Mouse (Mus musculus) urinary bladder, postnatal 25 days (tissue): ENCODE measurements around the gene Tdp2.
A peak's percentile ranks its signal among the peaks of the same experiment; 100 is the strongest.

Experiments
- DNase-seq: peaks from one replicate; pipeline ENCODE4 v3.0.0; 2022; ENCODE audit warnings: low spot score

Tdp2 gene

GRCm38 (mm10) chr13:24831353-24832130 is at the start of gene Tdp2, which contains the start of gene Acot13:
Gene Tdp2 (plus strand): TSS chr13:24831679.
Gene Acot13 (minus strand): TSS chr13:24831540.
- DNase-seq, result peak; percentile 91

DNA sequence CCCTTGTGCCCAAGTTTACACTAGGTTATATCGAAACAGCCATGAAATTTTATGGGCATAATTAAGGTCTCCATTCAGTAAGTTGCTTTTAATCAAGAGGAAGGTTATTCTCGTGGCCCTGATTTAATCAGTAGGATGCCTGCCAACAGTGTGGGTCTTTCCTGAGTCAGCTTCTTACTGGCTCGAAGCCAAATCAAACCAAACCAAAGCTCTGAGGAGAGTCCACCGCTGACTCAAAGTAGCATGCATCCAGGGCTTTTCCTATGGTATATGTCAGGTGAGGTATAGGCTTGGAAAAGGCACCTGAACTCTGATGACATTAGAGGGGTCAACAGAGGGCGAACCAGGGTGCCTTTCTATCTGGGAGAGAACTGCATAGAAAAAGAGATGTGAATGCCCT is 49.6 kb upstream of the Tdp2 start:
- no peak for DNase-seq

GRCm38 (mm10) chr13:24786014-24786490 is 45.4 kb upstream of the Tdp2 start:
- DNase-seq, result no peak

DNA sequence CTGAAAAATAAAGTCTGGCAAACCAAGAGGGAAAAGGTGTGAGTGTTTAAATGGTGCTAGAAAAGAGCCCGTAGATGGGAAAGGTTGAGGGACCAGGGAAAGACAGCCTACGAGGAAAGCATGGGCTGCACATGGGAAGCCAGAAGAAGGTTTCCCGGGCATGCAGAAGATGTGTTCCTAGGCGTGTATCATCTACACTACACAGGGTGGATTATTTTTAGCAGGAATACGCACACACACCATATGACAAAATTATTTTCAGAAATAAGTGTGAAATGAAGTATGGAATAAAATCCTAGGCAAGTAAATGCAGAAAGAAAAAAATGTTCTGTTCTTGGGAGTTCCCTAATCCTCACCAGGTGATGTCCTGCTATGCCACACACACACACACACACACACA is 44.0 kb upstream of the Tdp2 start:
- DNase-seq, result no peak

DNA sequence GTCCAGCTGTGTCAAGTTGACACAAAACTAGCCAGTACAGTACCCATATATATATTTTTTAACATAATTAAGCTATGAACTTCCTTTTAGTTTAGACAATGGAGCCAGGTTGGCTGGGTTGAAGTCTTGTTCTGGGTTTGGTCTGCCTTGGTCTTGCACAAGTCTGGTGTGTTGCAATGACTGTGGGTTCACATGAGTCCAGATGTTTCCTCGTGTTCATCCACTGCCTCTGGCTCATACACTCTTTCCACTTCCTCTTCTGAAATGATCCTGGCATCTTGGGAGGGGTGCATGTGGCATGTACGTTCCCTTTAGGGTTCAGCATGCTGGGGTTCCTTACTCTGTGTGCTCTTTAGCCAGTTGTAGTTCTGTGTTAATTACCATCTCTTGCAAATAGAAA is 40.1 kb upstream of the Tdp2 start:
- DNase-seq, result no peak

GRCm38 (mm10) chr13:24792411-24793045 is 39.0 kb upstream of the Tdp2 start:
- DNase-seq, result no peak

GRCm38 (mm10) chr13:24798686-24799085 is 32.8 kb upstream of the Tdp2 start:
- no peak for DNase-seq

DNA sequence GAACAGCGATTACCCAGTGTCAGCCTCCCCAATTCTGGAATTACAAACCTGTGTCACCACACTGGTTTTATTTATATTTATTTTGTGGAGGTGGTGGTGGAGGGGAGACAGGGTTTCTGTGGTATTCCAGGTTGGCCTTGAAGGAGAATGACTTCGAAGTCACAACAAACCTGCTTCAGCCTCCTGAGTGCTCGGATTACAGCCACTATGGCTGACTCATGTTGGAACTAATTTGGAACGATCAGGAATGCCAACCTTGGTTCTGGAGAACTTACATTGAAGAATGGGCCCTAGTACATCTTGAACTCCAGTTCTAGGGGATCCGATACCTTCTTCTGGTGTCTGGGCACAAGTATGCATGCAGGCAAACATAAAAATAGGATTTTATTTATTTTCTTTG is 32.1 kb upstream of the Tdp2 start:
- no peak for DNase-seq

GRCm38 (mm10) chr13:24799925-24800673 is 31.4 kb upstream of the Tdp2 start:
- DNase-seq, result peak; percentile 33

DNA sequence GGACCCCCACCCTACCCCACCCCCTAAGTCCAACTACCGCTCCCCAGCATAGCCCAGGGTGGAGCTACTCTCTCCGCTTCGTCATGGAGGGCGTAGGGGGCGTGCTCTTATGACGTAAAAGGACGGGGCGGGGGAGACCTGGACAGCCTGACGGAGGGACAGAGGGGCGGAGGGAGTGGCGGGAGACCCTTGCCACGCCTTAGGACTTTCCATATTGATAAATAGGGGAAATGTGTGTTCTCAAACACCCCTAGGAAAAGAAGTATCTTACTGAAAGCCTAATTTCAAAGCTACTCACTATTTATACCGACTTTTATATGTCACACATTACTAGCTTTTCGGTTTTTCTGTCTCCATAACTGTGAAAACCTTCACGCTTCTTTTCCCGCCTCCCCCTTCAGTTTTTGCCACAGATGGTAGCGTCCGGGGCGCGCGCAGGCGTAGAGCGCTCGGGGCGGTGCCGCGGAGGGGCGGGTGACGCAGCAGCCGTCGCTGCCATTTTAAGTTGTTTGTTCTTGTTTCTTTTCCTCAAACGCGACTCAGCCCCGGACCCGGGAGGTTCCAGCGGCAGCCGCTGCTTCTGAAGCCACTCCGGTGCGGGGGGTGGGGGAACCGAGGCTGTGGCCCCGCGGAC is 30.7 kb upstream of the Tdp2 start:
- peak; percentile 95 for DNase-seq

DNA sequence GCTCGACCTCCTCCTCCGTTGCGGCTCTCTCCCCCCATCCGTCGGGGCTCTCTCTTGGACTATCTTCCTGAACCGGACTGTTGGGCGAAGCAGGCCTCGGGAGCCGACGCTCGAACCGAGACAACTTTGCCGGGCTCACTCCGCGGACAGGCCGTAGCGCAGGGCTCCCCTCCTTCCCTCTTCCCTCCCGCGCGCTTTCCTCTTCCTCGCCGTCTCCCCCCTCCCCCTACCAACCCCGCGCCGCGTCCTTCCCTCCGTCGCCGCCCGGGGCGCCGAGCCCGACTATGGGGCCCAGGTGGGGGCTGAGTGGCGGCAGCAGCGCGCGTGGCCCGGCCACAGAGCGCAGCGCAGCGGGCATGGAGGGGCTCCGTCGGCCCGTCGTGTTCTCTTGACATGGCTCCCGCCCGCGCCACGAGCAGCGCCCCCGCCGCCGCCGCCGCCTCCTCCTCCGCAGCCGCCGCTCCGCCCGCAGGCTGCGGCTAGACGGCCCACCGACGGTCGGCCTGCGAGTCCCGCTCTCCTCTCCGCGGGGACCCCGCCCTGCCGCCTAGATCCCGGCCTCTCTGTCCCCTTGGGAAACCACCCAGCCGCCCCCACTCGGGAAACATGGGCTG is 30.1 kb upstream of the Tdp2 start, which contains the start of gene BC005537:
Gene BC005537, plus strand, starts transcription at position 350 of the 614 bp plus-strand sequence.
- DNase-seq, result peak; percentile 44

GRCm38 (mm10) chr13:24802131-24802691 is 29.3 kb upstream of the Tdp2 start:
- peak; percentile 23 for DNase-seq

GRCm38 (mm10) chr13:24803196-24803595 is 28.3 kb upstream of the Tdp2 start:
- no peak for DNase-seq

DNA sequence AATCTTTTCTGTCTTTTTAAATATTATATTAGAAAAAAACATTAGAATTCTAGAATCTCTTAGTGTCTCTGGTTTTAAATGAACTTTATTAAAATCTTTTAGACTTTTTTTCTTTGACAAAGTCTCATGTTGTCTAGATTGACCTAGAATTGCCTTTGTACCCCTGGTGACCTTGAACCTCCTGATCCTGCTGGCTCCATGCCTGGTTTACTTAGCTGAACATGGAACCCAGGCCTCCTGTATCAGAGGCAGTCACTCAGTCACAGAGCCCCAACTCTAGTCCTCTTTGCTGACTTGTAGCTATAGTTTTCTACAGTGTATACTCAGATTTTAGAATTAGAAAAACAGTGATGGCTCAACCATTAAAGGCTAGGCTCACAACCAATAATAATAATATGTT is 25.4 kb upstream of the Tdp2 start:
- no peak for DNase-seq

- no peak for DNase-seq
These were observed 19.0 kb upstream of the Tdp2 start for GRCm38 (mm10) chr13:24812521-24812920.

- DNase-seq, result no peak
These were observed 16.9 kb upstream of the Tdp2 start for GRCm38 (mm10) chr13:24814616-24815015.

DNA sequence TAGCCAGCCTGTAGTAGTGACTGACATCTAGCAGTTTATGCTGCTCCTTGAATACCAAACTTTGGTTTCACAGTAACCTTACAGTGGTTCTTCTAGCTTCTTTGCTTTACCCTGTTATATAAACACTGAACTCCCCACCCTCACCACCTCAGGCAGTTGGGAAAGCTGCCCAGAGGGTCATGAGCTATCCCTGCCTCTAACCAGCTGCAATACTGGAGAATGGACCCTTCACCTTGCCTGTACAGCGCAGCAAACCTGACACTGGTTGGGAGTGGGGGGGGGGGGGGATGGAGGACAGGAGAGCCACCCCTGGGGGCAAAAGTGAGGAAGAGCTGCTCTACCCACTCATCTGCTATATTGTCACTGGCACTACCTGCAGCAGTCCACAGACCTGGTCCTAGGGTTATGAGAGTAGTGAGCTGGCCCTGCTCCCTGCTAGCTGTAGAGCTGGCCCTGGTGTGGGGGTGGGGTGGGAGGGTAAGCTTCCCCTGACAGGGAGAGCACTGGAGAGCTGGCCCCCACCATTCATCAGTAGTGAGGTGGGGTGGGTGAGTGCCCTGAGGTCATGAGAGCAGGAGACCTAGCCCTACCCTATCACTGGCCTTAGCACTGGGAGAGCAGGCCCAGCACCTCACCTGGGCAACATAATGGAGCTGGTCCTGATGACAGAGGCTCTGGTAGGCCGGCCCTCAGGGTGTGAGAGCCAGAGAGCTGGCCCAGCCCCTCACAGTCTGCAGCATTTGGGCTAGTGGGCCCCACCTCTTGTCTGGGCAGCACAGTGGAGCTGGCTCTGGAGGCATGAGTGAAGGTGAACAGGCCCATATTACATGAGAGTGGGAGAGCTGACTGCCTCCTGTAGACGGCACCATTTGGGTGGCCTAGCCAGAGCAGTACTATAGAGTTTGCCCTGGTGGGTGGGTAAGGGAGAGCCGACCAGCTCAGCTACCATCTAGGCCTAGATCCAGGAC is 15.1 kb upstream of the Tdp2 start:
- DNase-seq, result no peak

- no peak for DNase-seq
These were observed 11.5 kb upstream of the Tdp2 start for GRCm38 (mm10) chr13:24819931-24820330.

- no peak for DNase-seq
These were observed 8.7 kb upstream of the Tdp2 start for GRCm38 (mm10) chr13:24822663-24823343.

DNA sequence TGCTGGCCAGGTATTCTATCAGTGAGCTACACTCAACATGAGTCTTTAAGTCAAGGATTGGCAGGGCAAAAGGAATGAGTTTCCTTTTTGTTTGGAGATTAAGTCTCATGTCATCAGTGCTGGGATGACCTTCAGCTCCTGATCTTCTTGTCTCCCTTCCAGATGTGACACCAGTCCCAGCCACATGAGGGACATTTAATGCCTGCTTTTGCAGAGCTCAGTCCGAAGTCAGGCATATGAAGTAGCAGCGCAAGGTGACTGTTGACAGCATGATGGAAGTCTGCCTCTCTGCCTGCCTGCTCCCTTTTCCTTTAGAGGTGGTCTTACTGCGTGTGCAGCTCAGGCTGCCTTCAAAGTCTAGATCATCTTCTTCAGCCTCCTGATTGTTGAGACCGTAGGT is 6.8 kb upstream of the Tdp2 start:
- DNase-seq, result no peak
